Mouse (Mus musculus) small intestine, adult 10 weeks (tissue): ENCODE results near the gene Trim6. TPM values are rescaled to one million over a fixed set of nuclear protein-coding genes. Genes with fewer than 3 reads are reported as not detected.

Source experiments
- polyA plus RNA-seq: library from polyadenylated mRNA; stranded (reverse); fragments of 350-450 nt; fragmentation: Illumina TruSeq; extraction: RNeasy Lipid Tissue Mini Kit (QIAGEN cat#74804); gene quantifications from one replicate; pipeline ENCODE4 v1.2.3, GENCODE M21; 2014; ENCODE audit warnings: low replicate concordance

Trim6 gene
- polyA plus RNA-seq = 2.7 TPM

GRCm38 (mm10) chr7:104218701-104219569 is at the start of gene Trim6:
Trim6 (plus strand) TSS chr7:104218793.

GRCm38 (mm10) chr7:104183292-104183691 is 35.3 kb upstream of the Trim6 start, which contains the start of gene Olfr648:
Olfr648 (minus strand) TSS chr7:104183392.

GRCm38 (mm10) chr7:104195885-104196284 is 22.7 kb upstream of the Trim6 start, which contains the start of gene Olfr649:
Olfr649 (minus strand) TSS chr7:104195985.

GRCm38 (mm10) chr7:104244287-104245181 is 25.9 kb downstream of the Trim6 start, which contains the start of gene Trim34a:
Trim34a (plus strand) TSS chr7:104244457.

Other genes with a start within 250 kb of the Trim6 start
- gene Olfr635, start 247.6 kb upstream of the Trim6 start, polyA plus RNA-seq = not detected
- gene Olfr638, start 220.0 kb upstream of the Trim6 start, polyA plus RNA-seq = not detected
- gene Olfr639, start 201.5 kb upstream of the Trim6 start, polyA plus RNA-seq = not detected
- not detected for gene Olfr640, start 193.2 kb upstream of the Trim6 start, polyA plus RNA-seq
- gene Olfr641, start 183.3 kb upstream of the Trim6 start, polyA plus RNA-seq = not detected
- gene Olfr642, start 166.1 kb upstream of the Trim6 start, polyA plus RNA-seq = not detected
- gene 4930516K23Rik, start 157.3 kb upstream of the Trim6 start, polyA plus RNA-seq = not detected
- gene Olfr644, start 146.9 kb upstream of the Trim6 start, polyA plus RNA-seq = not detected
- not detected for gene Olfr645, start 133.3 kb upstream of the Trim6 start, polyA plus RNA-seq
- not detected for gene Olfr646, start 113.9 kb upstream of the Trim6 start, polyA plus RNA-seq
- not detected for gene Ubqln5, start 89.0 kb upstream of the Trim6 start, polyA plus RNA-seq
- gene Olfr643, start 81.4 kb upstream of the Trim6 start, polyA plus RNA-seq = not detected
- gene Ubqln3, start 75.5 kb upstream of the Trim6 start, polyA plus RNA-seq = not detected
- gene Ubqlnl, start 68.2 kb upstream of the Trim6 start, polyA plus RNA-seq = not detected
- not detected for gene Olfm5, start 54.0 kb upstream of the Trim6 start, polyA plus RNA-seq
- gene Olfr648, start 35.4 kb upstream of the Trim6 start, polyA plus RNA-seq = 0.19 TPM
- not detected for gene Olfr649, start 22.8 kb upstream of the Trim6 start, polyA plus RNA-seq
- 39.9 TPM for gene Trim34a, start 25.7 kb downstream of the Trim6 start, polyA plus RNA-seq
- 27.1 TPM for gene Trim5, start 69.3 kb downstream of the Trim6 start, polyA plus RNA-seq
- 70.7 TPM for gene Trim12a, start 96.7 kb downstream of the Trim6 start, polyA plus RNA-seq
- gene Trim34b, start 110.7 kb downstream of the Trim6 start, polyA plus RNA-seq = not detected
- gene Trim12c, start 134.6 kb downstream of the Trim6 start, polyA plus RNA-seq = 86.4 TPM
- 1.3 TPM for gene Trim30b, start 151.1 kb downstream of the Trim6 start, polyA plus RNA-seq
- gene Trim30c, start 182.0 kb downstream of the Trim6 start, polyA plus RNA-seq = 1.4 TPM
- 56.4 TPM for gene Trim30a, start 246.4 kb downstream of the Trim6 start, polyA plus RNA-seq